Mouse (Mus musculus) limb, embryonic 13.5 days (tissue): ENCODE results near the gene Adamts6. TPM values are rescaled to one million over a fixed set of nuclear protein-coding genes. Genes with fewer than 3 reads are reported as not detected.
A peak's percentile ranks its signal among the peaks of the same experiment; 100 is the strongest.

Experiments used
- ATAC-seq: fragments of 200-750 bp; cut with Nextera tagmentation; 2 replicates; pipeline ENCODE4 v1.8.0; 2017; ENCODE audit warnings: low read depth, moderate number of reproducible peaks, moderate TSS enrichment; ENCODE audit not compliant: low FRiP score
- H3K27ac ChIP-seq: fragments of 300-500 bp; sonication (generic); 2 replicates; pipeline ENCODE4 v1.5.1; 2015; ENCODE audit warnings: inconsistent platforms, mild to moderate bottlenecking, moderate library complexity
- H3K27me3 ChIP-seq: fragments of 300-500 bp; sonication (generic); 2 replicates; pipeline ENCODE4 v1.6.1; 2015; ENCODE audit warnings: mild to moderate bottlenecking, inconsistent platforms
- H3K36me3 ChIP-seq: fragments of 300-500 bp; sonication (generic); 2 replicates; pipeline ENCODE4 v1.6.1; 2015; ENCODE audit warnings: inconsistent platforms, mild to moderate bottlenecking, moderate library complexity
- H3K4me1 ChIP-seq: fragments of 300-500 bp; sonication (generic); 2 replicates; pipeline ENCODE4 v1.6.1; 2015; ENCODE audit warnings: inconsistent platforms
- H3K4me2 ChIP-seq: fragments of 300-500 bp; sonication (generic); replicated peaks from 2 replicates; pipeline ENCODE4 v1.6.1; 2015; ENCODE audit warnings: inconsistent platforms, mild to moderate bottlenecking, moderate library complexity
- H3K4me3 ChIP-seq: fragments of 300-500 bp; sonication (generic); 2 replicates; pipeline ENCODE4 v1.5.1; 2015; ENCODE audit warnings: moderate library complexity, mild to moderate bottlenecking, inconsistent platforms
- H3K9ac ChIP-seq: fragments of 300-500 bp; sonication (generic); 2 replicates; pipeline ENCODE4 v1.6.1; 2015; ENCODE audit warnings: mild to moderate bottlenecking, inconsistent platforms
- H3K9me3 ChIP-seq: fragments of 300-500 bp; sonication (generic); 2 replicates; pipeline ENCODE4 v1.6.1; 2016; ENCODE audit warnings: inconsistent platforms
- WGBS: fragments of 180-500 bp; shearing (Covaris S2); methylation state at CpG from one replicate; pipeline ENCODE4 v1.1.7; 2015; 5-methylcytosine and 5-hydroxymethylcytosine counted together
- polyA plus RNA-seq: library from polyadenylated mRNA; unstranded; fragments of >200 nt; fragmentation: Nextera tagmentation; extraction: Ambion mirVana; gene quantifications from 2 replicates; pipeline ENCODE4 v1.2.1, GENCODE M21; 2015

Gene Adamts6
- polyA plus RNA-seq, 1 experiment from 2014 or later, result 5.8 TPM

DNA sequence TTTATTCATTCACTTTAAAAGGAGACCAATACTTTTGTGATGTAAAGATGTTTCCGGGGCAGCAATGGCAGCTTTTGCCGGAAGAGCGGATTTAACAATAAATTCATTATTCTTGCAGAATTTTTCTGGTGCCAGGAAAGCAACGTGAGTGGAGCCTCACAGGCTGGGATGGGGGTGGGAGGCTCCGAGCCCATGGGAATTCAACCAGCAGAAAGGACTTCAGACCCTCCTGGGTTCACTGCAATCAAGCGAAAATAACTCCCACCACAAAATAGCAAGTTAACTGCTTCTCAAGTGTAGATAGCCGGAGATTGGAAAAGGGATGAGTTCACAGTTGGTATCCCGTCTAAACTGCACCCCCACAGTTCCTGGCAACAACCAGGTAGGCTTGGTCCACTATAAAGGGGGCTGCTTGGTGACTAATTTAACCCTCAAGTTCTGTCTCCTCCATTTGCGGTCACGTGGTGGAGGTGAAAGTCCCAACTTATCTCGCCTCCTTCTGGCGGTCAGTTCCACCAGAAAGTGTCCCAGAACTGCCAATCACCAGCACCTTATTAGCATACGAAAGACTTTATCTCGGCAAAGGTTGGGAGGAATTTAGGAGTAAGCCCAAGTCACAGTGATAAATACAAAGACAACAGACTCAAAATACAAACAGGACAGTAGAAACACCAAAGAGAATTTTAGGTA lies 231.5 kb downstream of the Adamts6 start:
- WGBS, result 62% methylated on average over 14 of the region's 14 CpGs

DNA sequence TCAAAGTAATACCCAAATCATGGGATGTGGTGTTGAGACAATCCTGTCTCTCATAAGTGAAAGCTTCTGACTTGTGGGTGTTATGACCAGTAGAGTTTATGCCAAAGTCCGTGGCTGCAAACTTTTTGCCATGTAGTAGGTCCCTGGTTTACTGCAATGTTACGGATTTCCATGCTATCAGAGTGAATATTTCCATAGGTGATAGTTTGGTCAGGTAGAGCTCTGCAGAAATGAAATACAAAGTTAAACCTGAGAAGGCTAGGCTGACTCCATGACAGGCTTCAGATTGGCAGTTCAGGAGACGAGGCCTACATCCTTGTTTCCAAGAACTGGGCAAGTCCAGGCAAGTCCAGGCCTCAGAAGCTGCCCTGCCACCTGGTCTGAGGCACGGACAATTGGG lies 232.3 kb downstream of the Adamts6 start:
- peaks cover 24% of the 10 kb centered on the region for H3K4me1 ChIP-seq
- no peak overlapping the region for H3K4me3 ChIP-seq
- H3K36me3 ChIP-seq, result no peaks in the 10 kb centered on the region
- H3K4me2 ChIP-seq, result no peak overlapping the region
- H3K27me3 ChIP-seq, result no peaks in the 10 kb centered on the region
- ATAC-seq, result no peak
- WGBS, result 84% methylated on average over 4 of the region's 4 CpGs
- H3K9ac ChIP-seq, result no peak overlapping the region
- H3K27ac ChIP-seq, result no peak overlapping the region
- H3K9me3 ChIP-seq, result no peaks in the 10 kb centered on the region

More for the DNA sequence above, 231.5 kb downstream of the Adamts6 start:
- Histone ChIP-seq H3K4me1 (peaks cover 24% of the 10 kb centered on the region), H3K4me3 (no peak overlapping the region), H3K9ac (no peak overlapping the region), H3K27ac (peak overlapping the region; percentile 90; the same call in 1 of the 2 replicates), H3K27me3 (no peaks in the 10 kb centered on the region), H3K9me3 (no peaks in the 10 kb centered on the region), H3K36me3 (no peaks in the 10 kb centered on the region), H3K4me2 (peak overlapping the region; percentile 67)
- no peak for ATAC-seq

DNA sequence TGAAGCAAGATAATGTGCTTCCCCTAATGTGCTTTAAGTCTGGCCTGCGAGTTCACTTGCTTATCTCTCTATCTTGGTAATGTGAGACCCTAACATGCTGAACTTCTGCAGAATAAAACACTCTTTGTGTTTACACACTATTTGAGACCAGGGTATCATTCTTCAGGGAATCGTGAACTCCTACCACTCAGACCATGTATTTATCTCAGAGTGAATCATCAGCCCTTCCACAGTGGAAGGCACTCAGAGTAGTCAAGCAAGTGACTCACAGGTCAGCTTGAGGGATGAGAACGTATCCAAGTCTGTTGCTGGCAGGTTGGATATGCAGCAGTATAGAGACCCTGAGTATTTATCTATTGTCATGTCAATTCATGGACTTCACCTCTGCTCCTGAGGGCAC lies 232.8 kb downstream of the Adamts6 start:
- no peak for ATAC-seq
- peaks cover 24% of the 10 kb centered on the region for H3K4me1 ChIP-seq
- no peaks in the 10 kb centered on the region for H3K27me3 ChIP-seq
- H3K4me3 ChIP-seq, result no peak overlapping the region
- no peaks in the 10 kb centered on the region for H3K9me3 ChIP-seq
- no peaks in the 10 kb centered on the region for H3K36me3 ChIP-seq
- H3K4me2 ChIP-seq, result no peak overlapping the region
- no peak overlapping the region for H3K9ac ChIP-seq
- H3K27ac ChIP-seq, result no peak overlapping the region
- 78% methylated on average over 3 of the region's 3 CpGs for WGBS

DNA sequence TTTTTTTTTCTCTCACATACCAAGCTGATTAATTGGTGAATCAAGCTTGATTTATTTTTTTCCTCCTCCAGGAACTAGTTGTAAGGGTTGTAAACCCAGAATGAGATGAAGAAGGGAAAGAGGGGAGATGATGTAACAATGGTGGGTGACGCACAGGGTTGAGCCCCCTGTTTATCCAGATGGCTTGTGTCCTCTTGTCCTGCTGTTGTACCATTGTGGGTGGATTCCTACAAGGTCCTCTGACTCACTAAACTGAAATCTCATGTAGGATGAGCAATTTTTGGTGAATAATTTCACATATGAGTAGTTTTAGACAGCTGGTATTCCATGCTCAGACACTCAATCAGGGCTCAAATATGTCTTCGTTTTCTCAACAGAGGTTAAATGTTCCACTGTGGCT lies 233.9 kb downstream of the Adamts6 start:
- no peak for ATAC-seq
- no peak overlapping the region for H3K9ac ChIP-seq
- no peaks in the 10 kb centered on the region for H3K9me3 ChIP-seq
- H3K4me2 ChIP-seq, result no peak overlapping the region
- H3K4me3 ChIP-seq, result no peak overlapping the region
- no peaks in the 10 kb centered on the region for H3K36me3 ChIP-seq
- peaks cover 19% of the 10 kb centered on the region for H3K4me1 ChIP-seq
- WGBS, result 89% methylated on average over 2 of the region's 2 CpGs
- H3K27ac ChIP-seq, result no peak overlapping the region
- no peaks in the 10 kb centered on the region for H3K27me3 ChIP-seq

DNA sequence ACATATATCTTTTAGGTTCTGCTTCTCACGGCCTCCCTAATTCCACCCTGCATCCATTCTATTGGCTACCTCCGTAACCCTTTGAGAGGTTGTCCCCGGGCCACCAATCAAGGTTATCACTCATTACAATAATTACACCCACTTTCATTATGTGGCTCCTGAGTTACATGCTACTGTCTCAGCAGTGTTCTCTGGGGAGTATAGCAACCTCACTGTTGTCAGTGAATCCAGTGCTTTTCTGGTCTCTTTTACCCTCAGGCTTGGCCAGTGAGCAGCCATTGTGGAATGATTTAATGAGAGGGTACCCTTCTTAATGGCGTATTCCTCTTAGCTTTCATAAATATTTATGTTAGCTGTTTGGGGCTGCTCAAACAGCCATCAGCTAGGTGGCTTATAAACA lies 238.0 kb downstream of the Adamts6 start:
- Histone ChIP-seq H3K9ac (no peak overlapping the region), H3K4me3 (no peak overlapping the region), H3K27ac (no peak overlapping the region), H3K9me3 (no peaks in the 10 kb centered on the region), H3K4me2 (no peak overlapping the region), H3K4me1 (no peaks in the 10 kb centered on the region), H3K27me3 (no peaks in the 10 kb centered on the region), H3K36me3 (no peaks in the 10 kb centered on the region)
- WGBS, result 72% methylated on average over 4 of the region's 4 CpGs
- ATAC-seq, result no peak

DNA sequence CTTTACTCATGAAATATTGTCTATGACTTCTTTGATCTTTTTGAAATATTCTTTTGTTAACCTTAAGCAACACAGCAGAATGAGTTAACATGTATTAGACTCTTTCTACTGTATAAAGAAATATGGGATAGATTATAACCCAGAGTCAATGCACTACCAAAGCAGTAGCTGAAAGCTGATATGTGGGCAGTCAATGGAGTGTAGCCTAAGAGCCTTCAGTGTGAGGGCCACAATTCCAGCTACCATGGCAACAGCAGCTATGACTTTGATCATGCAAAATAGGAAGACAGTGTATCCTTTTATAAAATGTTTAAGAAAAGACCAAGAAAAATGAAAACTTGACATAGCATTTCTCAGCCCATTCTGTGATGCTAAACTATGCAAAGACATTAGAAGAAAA lies 241.6 kb downstream of the Adamts6 start:
- Histone ChIP-seq H3K27me3 (no peaks in the 10 kb centered on the region), H3K4me2 (no peak overlapping the region), H3K27ac (no peak overlapping the region), H3K9ac (no peak overlapping the region), H3K4me3 (no peak overlapping the region), H3K4me1 (no peaks in the 10 kb centered on the region), H3K9me3 (no peaks in the 10 kb centered on the region), H3K36me3 (no peaks in the 10 kb centered on the region)
- ATAC-seq, result no peak

DNA sequence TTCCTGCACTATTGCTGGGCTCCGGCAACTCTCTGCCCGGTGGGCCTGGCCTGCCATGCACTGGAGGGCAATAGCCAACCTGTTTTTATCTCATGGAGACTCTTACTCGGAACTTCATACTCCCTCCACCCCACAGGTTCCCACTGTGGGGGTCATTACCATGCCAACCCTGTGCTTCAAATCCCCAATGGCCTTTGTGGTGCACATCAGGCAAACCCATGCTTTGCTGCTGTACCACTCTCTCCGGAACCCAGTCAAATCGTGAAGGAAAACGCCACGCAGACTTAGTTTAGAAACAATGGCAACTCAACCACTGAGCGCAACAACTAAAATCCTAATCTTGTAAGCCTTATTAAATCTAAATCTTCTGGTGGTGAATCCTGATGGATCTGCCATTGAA lies 244.2 kb downstream of the Adamts6 start:
- no peaks in the 10 kb centered on the region for H3K27me3 ChIP-seq
- H3K4me1 ChIP-seq, result no peaks in the 10 kb centered on the region
- no peak overlapping the region for H3K4me2 ChIP-seq
- H3K9ac ChIP-seq, result no peak overlapping the region
- WGBS, result 95% methylated on average over 8 of the region's 8 CpGs
- H3K4me3 ChIP-seq, result no peak overlapping the region
- no peak for ATAC-seq
- no peak overlapping the region for H3K27ac ChIP-seq
- no peaks in the 10 kb centered on the region for H3K9me3 ChIP-seq
- H3K36me3 ChIP-seq, result no peaks in the 10 kb centered on the region

DNA sequence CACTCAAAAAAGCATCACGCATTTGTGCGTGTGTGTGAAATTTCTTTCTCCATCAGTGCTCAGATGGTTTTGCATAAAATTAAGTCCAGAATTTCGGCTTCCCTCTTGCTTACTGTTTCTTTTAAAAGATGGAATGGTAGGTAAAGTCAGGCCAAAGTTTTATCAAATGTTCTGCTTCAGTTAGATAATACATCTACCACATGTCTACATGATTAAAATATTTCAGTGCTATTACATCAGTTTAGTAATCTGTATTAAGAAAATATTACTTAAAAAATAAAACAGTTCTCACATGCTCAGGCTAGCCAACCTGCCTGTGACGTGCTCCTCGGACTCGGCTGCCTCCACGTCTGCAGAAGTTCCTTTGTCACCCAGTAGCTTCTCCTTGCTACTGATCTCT lies 245.1 kb downstream of the Adamts6 start:
- WGBS, result 91% methylated on average over 7 of the region's 7 CpGs
- H3K4me3 ChIP-seq, result no peak overlapping the region
- H3K27ac ChIP-seq, result no peak overlapping the region
- H3K27me3 ChIP-seq, result no peaks in the 10 kb centered on the region
- ATAC-seq, result no peak
- H3K4me2 ChIP-seq, result no peak overlapping the region
- H3K9me3 ChIP-seq, result no peaks in the 10 kb centered on the region
- H3K36me3 ChIP-seq, result no peaks in the 10 kb centered on the region
- H3K9ac ChIP-seq, result no peak overlapping the region
- no peaks in the 10 kb centered on the region for H3K4me1 ChIP-seq

DNA sequence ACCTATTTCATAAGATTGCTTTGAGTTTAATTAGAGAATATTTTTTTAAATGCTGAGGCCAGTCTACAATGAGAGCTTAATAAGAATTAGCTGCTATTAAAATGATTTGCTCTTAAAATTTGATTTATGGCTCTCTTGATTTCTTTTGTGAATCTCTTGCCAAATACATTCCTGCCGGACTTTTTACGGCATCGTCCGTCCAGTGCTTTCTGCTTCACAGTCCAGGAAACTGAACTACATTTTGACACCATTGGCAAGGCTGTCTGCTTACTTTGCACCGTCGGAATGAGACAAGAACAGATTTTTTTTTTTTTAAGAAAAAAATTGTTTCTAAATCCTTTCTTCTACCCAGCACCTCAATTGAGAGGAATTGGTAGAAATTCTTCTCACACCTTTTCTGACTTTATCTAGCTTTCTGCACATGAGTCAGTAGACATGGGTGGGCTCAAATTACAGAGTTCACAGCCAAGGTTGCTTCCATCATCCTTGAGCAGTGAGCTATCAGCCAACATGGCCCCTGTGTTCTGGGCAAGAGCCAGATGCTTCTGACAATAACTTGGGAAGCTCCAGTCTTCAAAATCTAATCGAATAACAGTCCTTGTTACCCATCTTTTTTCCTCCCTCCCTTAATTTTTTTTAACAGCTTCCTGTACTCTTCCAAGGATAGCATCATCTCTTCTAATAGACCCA lies 246.3 kb downstream of the Adamts6 start:
- no peak overlapping the region for H3K9ac ChIP-seq
- no peaks in the 10 kb centered on the region for H3K27me3 ChIP-seq
- no peak overlapping the region for H3K27ac ChIP-seq
- H3K36me3 ChIP-seq, result no peaks in the 10 kb centered on the region
- no peak overlapping the region for H3K4me3 ChIP-seq
- WGBS, result 56% methylated on average over 7 of the region's 7 CpGs
- no peak for ATAC-seq
- H3K4me1 ChIP-seq, result no peaks in the 10 kb centered on the region
- no peaks in the 10 kb centered on the region for H3K9me3 ChIP-seq
- H3K4me2 ChIP-seq, result no peak overlapping the region

DNA sequence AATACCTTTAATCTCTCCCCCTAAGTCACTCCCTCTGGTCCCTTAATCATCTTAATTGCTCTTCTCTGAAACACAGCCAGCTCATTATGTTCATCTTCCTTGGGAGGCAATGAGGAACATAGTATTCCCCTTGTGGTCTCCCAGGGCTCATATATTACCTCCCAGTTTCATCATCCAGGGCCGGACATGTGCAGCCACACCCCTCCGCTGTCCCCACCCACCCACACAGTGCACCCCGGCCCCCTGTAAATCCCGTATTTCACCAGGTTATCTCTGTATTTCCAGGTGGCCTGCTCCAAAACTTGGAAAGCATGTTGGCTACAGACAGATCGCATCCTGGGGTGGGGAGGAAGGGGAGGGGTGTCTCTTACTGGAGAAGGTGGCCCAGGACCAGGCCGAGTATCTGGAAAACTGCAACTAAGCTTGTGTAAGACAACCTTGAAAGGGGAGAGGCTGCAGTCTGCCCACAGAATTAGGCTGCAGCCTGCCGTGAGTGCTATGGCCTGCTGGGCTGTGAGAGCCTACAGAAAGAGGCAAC lies 253.3 kb downstream of the Adamts6 start:
- H3K36me3 ChIP-seq, result no peaks in the 10 kb centered on the region

DNA sequence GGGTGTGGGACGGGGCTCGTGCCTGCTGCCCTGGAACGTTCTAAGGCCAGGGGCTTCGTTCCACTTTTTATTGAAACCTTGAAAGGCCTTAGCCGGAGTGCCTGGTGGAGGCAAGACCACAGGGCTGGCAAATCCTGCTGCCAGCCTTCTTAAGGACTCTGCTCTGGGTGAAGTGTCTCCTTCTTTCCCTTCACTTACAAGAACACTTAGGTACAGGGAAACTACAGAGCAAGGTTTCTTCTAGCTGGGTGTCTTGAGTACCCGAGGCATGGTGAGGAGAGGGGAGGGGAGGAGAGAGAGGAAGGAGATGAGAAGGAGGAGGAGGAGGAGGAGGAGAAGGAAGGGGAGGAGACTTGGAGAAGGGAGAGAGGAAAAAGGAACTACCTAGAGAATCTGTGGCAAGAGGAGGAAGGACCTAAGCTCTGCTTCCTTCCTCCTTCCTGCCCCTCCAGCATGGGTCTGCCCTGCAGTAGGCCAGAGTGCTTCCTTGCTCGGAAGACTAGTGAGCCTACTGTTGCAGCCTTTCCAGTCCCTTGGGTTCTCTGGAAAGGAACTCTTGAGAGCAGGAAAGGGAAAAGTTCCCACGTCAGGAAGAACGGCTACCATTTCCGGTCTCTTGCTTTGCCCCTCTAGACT lies 254.6 kb downstream of the Adamts6 start:
- no peaks in the 10 kb centered on the region for H3K27me3 ChIP-seq
- H3K27ac ChIP-seq, result no peak overlapping the region
- ATAC-seq, result no peak
- no peaks in the 10 kb centered on the region for H3K9me3 ChIP-seq
- peaks cover 15% of the 10 kb centered on the region for H3K4me1 ChIP-seq
- H3K9ac ChIP-seq, result no peak overlapping the region
- H3K4me2 ChIP-seq, result no peak overlapping the region
- WGBS, result 75% methylated on average over 10 of the region's 10 CpGs
- no peak overlapping the region for H3K4me3 ChIP-seq
- H3K36me3 ChIP-seq, result no peaks in the 10 kb centered on the region

More for the DNA sequence above, 253.3 kb downstream of the Adamts6 start:
- ATAC-seq, result peak; percentile 84
- WGBS, result 18% methylated on average over 7 of the region's 7 CpGs
- Histone ChIP-seq H3K9me3 (no peaks in the 10 kb centered on the region), H3K4me1 (peaks cover 15% of the 10 kb centered on the region), H3K9ac (no peak overlapping the region), H3K27me3 (no peaks in the 10 kb centered on the region), H3K4me3 (peak overlapping the region; percentile 14; the same call in 1 of the 2 replicates), H3K27ac (no peak overlapping the region; the same call in 1 of the 2 replicates), H3K4me2 (peak overlapping the region; percentile 44)

DNA sequence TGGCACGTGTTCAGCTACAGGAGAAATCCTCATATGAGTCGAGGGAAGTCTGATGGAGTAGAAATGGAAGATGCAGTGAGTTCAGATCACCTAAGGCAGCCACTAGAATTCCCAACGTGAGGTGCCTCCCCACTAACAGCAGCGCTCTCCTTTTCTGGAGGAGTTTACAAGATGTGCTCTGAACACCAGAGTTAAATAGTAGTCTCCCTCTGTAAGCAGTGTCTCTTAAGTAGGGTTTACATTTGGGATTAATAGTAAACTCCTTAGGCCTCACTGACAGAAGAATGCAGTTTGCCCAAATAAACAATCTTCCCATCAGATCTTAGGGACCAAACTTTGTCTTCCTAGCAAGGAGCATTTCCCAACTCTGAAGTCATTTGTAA lies 255.1 kb downstream of the Adamts6 start:
- no peak overlapping the region for H3K4me2 ChIP-seq
- 60% methylated on average over 4 of the region's 4 CpGs for WGBS
- no peak overlapping the region for H3K27ac ChIP-seq
- no peaks in the 10 kb centered on the region for H3K9me3 ChIP-seq
- H3K27me3 ChIP-seq, result no peaks in the 10 kb centered on the region
- H3K4me1 ChIP-seq, result peaks cover 15% of the 10 kb centered on the region
- ATAC-seq, result no peak
- no peak overlapping the region for H3K4me3 ChIP-seq
- H3K36me3 ChIP-seq, result no peaks in the 10 kb centered on the region
- H3K9ac ChIP-seq, result no peak overlapping the region
